Mouse (Mus musculus) E14TG2a.4 (cell line): ENCODE data around the gene Hes3.

ENCODE experiments used
- H3K27me3 ChIP-seq: 2 replicates; pipeline ENCODE4 v1.6.1; 2014; ENCODE audit warnings: low read length, control low read depth; ENCODE audit not compliant: insufficient read depth
- H3K36me3 ChIP-seq: 2 replicates; pipeline ENCODE4 v1.6.1; 2014; ENCODE audit warnings: low read length, control low read depth; ENCODE audit not compliant: insufficient read depth
- H3K4me1 ChIP-seq: replicated peaks from 2 replicates; pipeline ENCODE4 v1.6.1; 2014; ENCODE audit warnings: low read depth, low read length, control low read depth
- H3K4me3 ChIP-seq: replicated peaks from 2 replicates; pipeline ENCODE4 v1.5.1; 2014; ENCODE audit warnings: mild to moderate bottlenecking, low read length
- H3K9me3 ChIP-seq: 2 replicates; pipeline ENCODE4 v1.6.1; 2014; ENCODE audit warnings: low read length, control low read depth
- CTCF ChIP-seq: conservative IDR thresholded peaks from 2 replicates; pipeline ENCODE4 v1.5.1; 2014; ENCODE audit warnings: low read length
- NANOG ChIP-seq: IDR thresholded peaks from 2 replicates; pipeline ENCODE4 v1.6.1; 2014; ENCODE audit warnings: borderline replicate concordance, low read length, mixed read lengths
- POU5F1 ChIP-seq: IDR thresholded peaks from 2 replicates; pipeline ENCODE4 v1.6.1; 2014; ENCODE audit warnings: low read length, borderline replicate concordance

Gene Hes3

GRCm38 (mm10) chr4:152326543-152326942 is 35.1 kb upstream of the Hes3 start:
- Histone ChIP-seq H3K9me3 (no peaks in the 10 kb centered on the region), H3K4me3 (peak overlapping the region; percentile 99), H3K27me3 (no peaks in the 10 kb centered on the region), H3K4me1 (peaks cover 76% of the 10 kb centered on the region), H3K36me3 (peaks cover 53% of the 10 kb centered on the region)
- TF ChIP-seq CTCF, result no peak

- H3K4me3 ChIP-seq, result peak within 1 kb of the TSS; percentile 99
- H3K27me3 ChIP-seq, result no peaks in the 10 kb centered on the region
- peaks cover 46% of the 10 kb centered on the region for H3K36me3 ChIP-seq
- H3K4me1 ChIP-seq, result peaks cover 75% of the 10 kb centered on the region
- TF ChIP-seq POU5F1 (no peak), CTCF (no peak), NANOG (no peak)
- no peaks in the 10 kb centered on the region for H3K9me3 ChIP-seq
Measured at GRCm38 (mm10) chr4:152325574-152326411, 34.3 kb upstream of the Hes3 start, which contains the start of gene Rpl22. Gene Rpl22 (plus strand): TSS chr4:152325742.

GRCm38 (mm10) chr4:152324641-152325562 is 33.4 kb upstream of the Hes3 start:
- H3K4me3 ChIP-seq, result peak overlapping the region; percentile 99
- H3K9me3 ChIP-seq, result no peaks in the 10 kb centered on the region
- TF ChIP-seq POU5F1, result no peak
- no peak for TF ChIP-seq NANOG
- no peak for TF ChIP-seq CTCF
- peaks cover 67% of the 10 kb centered on the region for H3K4me1 ChIP-seq
- H3K36me3 ChIP-seq, result peaks cover 37% of the 10 kb centered on the region
- no peaks in the 10 kb centered on the region for H3K27me3 ChIP-seq

GRCm38 (mm10) chr4:152321464-152321863 is 30.0 kb upstream of the Hes3 start:
- no peaks in the 10 kb centered on the region for H3K9me3 ChIP-seq
- peaks cover 53% of the 10 kb centered on the region for H3K4me1 ChIP-seq
- H3K4me3 ChIP-seq, result no peak overlapping the region
- peaks cover 3% of the 10 kb centered on the region; the same call in 1 of the 2 replicates for H3K36me3 ChIP-seq
- no peak for TF ChIP-seq NANOG
- TF ChIP-seq POU5F1, result no peak
- no peak for TF ChIP-seq CTCF
- peaks cover 20% of the 10 kb centered on the region for H3K27me3 ChIP-seq

- TF ChIP-seq CTCF (peak; percentile 68), POU5F1 (no peak)
- no peaks in the 10 kb centered on the region for H3K9me3 ChIP-seq
- H3K4me1 ChIP-seq, result peaks cover 65% of the 10 kb centered on the region
- H3K4me3 ChIP-seq, result peak within 1 kb of the TSS; percentile 45
- peaks cover 43% of the 10 kb centered on the region for H3K27me3 ChIP-seq
- no peaks in the 10 kb centered on the region for H3K36me3 ChIP-seq
Measured at GRCm38 (mm10) chr4:152318517-152319234, 27.2 kb upstream of the Hes3 start, which contains the start of gene Rnf207. Gene Rnf207 (minus strand): TSS chr4:152318993.

GRCm38 (mm10) chr4:152317631-152318033 is 26.2 kb upstream of the Hes3 start:
- H3K27me3 ChIP-seq, result peaks cover 54% of the 10 kb centered on the region
- H3K36me3 ChIP-seq, result no peaks in the 10 kb centered on the region
- no peak for TF ChIP-seq POU5F1
- TF ChIP-seq NANOG, result no peak
- no peak for TF ChIP-seq CTCF
- H3K9me3 ChIP-seq, result no peaks in the 10 kb centered on the region
- peaks cover 66% of the 10 kb centered on the region for H3K4me1 ChIP-seq
- no peak overlapping the region for H3K4me3 ChIP-seq

- Histone ChIP-seq H3K27me3 (peaks cover 57% of the 10 kb centered on the region), H3K36me3 (peaks cover 1% of the 10 kb centered on the region; the same call in 1 of the 2 replicates), H3K9me3 (no peaks in the 10 kb centered on the region), H3K4me3 (peak overlapping the region; percentile 74), H3K4me1 (peaks cover 65% of the 10 kb centered on the region)
- TF ChIP-seq NANOG (no peak), CTCF (no peak), POU5F1 (no peak)
Measured at GRCm38 (mm10) chr4:152315498-152316213, 24.2 kb upstream of the Hes3 start.
